Mouse (Mus musculus): ENCODE results near the gene Fhit.

The Fhit gene

GRCm38 (mm10) chr14:10344064-10344463 lies 817.8 kb downstream of the Fhit start:
- DNase-seq: no peak

- DNase-seq: no peak
These were observed 845.1 kb downstream of the Fhit start for GRCm38 (mm10) chr14:10316764-10317163.

- DNase-seq: no peak
These were observed 849.6 kb downstream of the Fhit start for GRCm38 (mm10) chr14:10312190-10312589.

GRCm38 (mm10) chr14:10305286-10305685 lies 856.5 kb downstream of the Fhit start:
- no peak for DNase-seq

GRCm38 (mm10) chr14:10301497-10301896 lies 860.3 kb downstream of the Fhit start:
- DNase-seq: no peak

- no peak for DNase-seq
These were observed 860.9 kb downstream of the Fhit start for GRCm38 (mm10) chr14:10300914-10301313.

- no peak for DNase-seq
These were observed 862.8 kb downstream of the Fhit start for GRCm38 (mm10) chr14:10299030-10299429.

GRCm38 (mm10) chr14:10289043-10289442 lies 872.8 kb downstream of the Fhit start:
- no peak for DNase-seq

GRCm38 (mm10) chr14:10286027-10286426 lies 875.8 kb downstream of the Fhit start:
- DNase-seq: no peak

- no peak for DNase-seq
These were observed 933.1 kb downstream of the Fhit start for GRCm38 (mm10) chr14:10228708-10229107.

GRCm38 (mm10) chr14:10221847-10222246 lies 940.0 kb downstream of the Fhit start:
- DNase-seq: no peak

GRCm38 (mm10) chr14:10213216-10213615 lies 948.6 kb downstream of the Fhit start:
- no peak for DNase-seq

GRCm38 (mm10) chr14:10211184-10211583 lies 950.7 kb downstream of the Fhit start:
- no peak for DNase-seq

- no peak for DNase-seq
These were observed 952.8 kb downstream of the Fhit start for GRCm38 (mm10) chr14:10209007-10209406.

GRCm38 (mm10) chr14:10205699-10206098 lies 956.1 kb downstream of the Fhit start:
- DNase-seq: no peak

- no peak for DNase-seq
These were observed 956.5 kb downstream of the Fhit start for GRCm38 (mm10) chr14:10205290-10205689.

- DNase-seq: no peak
These were observed 967.7 kb downstream of the Fhit start for GRCm38 (mm10) chr14:10194130-10194529.

GRCm38 (mm10) chr14:10171761-10172160 lies 990.1 kb downstream of the Fhit start:
- DNase-seq: no peak

GRCm38 (mm10) chr14:10166641-10167429 lies 995.0 kb downstream of the Fhit start:
- DNase-seq: no peak

GRCm38 (mm10) chr14:10149872-10150271 lies 1012.0 kb downstream of the Fhit start:
- DNase-seq: no peak

- DNase-seq: no peak
These were observed 1022.5 kb downstream of the Fhit start for GRCm38 (mm10) chr14:10139311-10139710.

- DNase-seq: no peak
These were observed 1028.0 kb downstream of the Fhit start for GRCm38 (mm10) chr14:10133873-10134272.

GRCm38 (mm10) chr14:10129675-10130074 lies 1032.2 kb downstream of the Fhit start:
- DNase-seq: no peak

GRCm38 (mm10) chr14:10129088-10129487 lies 1032.7 kb downstream of the Fhit start:
- DNase-seq: no peak

GRCm38 (mm10) chr14:10126536-10126935 lies 1035.3 kb downstream of the Fhit start:
- DNase-seq: no peak
